Mouse (Mus musculus): ENCODE measurements around the gene Il1r2.

DNA sequence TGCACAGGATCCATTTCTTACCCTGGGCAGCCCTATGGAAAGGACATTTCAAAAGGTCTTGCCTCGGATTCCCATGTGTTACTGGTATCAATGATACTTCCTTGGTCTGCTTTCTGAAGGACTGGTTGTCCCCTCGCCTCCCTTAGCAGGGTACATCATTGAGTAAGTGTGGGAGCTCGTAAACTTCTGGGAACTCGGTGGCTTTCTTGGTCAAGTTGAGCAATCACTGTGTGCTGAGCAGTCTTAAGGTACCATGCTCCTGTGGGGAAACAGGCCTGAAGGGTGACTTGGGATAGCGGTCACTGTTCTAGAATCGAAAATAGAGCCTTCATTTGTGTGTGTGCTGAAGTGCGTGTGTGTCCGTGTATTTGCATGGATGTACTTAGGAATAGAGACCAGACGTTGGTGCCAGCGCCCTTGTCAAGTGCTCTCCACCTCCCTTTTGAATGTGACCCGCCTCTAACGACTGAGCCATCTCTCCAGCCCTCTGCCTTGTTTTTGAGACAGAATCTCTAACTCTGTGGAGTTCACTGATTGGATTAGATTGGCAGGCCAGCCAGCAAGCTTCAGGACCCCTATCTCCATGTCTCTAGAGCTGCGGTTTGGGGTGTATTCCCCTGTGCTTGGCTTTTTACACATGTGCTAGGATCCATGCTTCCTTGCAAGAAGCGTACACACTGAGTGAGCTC, 43.4 kb upstream of the Il1r2 start:
- TF ChIP-seq CTCF (IDR thresholded peaks at IDR 0.05; ENCODE audit: borderline replicate concordance, control insufficient read depth, extremely low read depth, insufficient read depth, low read length, poor library complexity), result no peak
- TF ChIP-seq POLR2A (IDR thresholded peaks at IDR 0.05; ENCODE audit: control insufficient read depth, extremely low read depth, insufficient read depth, low read length, poor library complexity), result no peak
